Mouse (Mus musculus) adrenal gland, adult 2 months (tissue): ENCODE data around the gene Hs3st2. TPM values are rescaled to one million over a fixed set of nuclear protein-coding genes. Genes with fewer than 3 reads are reported as not detected.

Experiments used
- DNase-seq: peaks from one replicate; pipeline ENCODE4 v3.0.0; 2021
- polyA plus RNA-seq: library from polyadenylated mRNA; depleted of rRNA; stranded (reverse); fragments of >200 nt; gene quantifications from 2 replicates; pipeline ENCODE4 v1.2.3, GENCODE M21; 2012
- total RNA-seq, 2 experiments: library from RNA; stranded (reverse); gene quantifications; 2 replicates each; pipeline ENCODE4 v1.2.3; 2021

The Hs3st2 gene
- total and polyA plus RNA-seq, 3 experiments: 1.1 to 4.9 (median 2.8) TPM

DNA sequence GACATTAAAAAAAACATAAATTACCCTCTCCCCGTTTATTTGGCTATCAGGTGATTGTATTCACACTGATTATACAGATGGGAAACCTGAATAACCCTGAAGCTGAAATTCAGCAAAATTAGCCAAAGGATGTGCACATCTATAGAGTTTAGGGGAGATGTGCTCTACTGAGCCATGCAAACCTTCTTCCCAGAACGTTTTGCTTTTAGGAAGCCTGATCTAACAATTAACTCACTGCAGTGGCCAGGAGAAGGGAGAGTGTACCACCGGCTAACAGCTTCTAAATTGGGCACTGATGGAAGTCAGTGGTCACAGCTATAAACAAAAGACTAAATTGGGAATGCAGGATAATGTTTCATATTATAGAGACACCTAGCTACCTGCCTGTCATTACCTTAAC is 66.4 kb downstream of the Hs3st2 start:
- DNase-seq: no peak

DNA sequence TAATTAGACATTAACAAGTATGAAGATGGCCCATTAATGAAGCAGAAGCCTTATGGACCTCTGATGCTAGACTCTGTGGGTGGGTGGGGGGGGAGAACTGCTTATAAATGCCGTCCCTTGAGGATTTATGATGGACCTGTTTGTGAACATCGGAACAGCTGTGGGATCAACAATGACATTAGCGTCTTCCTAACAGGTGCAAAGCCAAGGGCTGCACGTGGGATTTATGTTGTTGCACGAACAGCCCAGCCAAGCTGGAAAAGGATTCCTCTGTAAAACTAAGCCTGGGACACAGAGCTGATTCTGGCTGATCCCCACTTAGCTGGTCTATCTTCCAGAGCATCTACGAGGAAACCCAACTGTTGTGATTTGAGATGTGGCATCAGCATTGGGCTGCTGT is 69.0 kb downstream of the Hs3st2 start:
- no peak for DNase-seq

DNA sequence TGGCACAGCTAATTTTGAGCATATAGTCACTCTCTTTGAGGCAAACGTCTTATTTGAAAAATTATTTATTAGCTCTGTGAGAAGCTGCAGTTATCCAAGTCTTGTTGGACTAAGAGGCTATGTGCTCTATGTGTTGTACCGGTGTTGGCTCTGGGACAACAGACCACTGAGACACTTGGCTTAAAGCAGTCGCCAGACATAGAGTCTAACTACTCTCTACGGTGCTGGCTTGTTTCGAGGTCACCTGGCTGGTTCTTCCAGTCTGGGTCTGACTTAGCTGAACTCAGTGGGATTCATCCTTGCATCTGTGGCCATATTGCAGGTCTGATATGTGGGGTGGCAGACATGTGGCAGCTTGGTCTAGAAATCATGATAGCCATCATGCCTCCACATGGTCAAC is 72.8 kb downstream of the Hs3st2 start:
- DNase-seq: no peak

DNA sequence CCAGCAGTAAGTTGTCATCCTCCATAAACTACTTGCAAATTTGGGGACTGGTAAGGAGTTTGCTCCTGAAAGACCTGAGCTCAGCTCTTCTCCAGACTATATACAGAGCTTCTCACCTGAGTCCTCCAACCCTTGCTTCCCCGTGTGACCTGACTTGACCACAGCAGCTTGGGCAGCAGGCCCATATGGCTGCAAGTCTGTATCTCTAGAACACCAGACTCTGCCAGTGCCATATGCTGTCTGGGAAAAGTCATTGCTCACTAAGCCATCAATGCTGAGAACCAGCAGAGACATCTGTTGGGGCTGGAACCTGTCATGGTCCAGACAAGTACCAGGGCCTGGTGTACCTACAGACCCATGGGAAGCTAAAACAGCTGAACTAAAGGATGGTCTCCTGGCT is 73.5 kb downstream of the Hs3st2 start:
- DNase-seq: no peak

DNA sequence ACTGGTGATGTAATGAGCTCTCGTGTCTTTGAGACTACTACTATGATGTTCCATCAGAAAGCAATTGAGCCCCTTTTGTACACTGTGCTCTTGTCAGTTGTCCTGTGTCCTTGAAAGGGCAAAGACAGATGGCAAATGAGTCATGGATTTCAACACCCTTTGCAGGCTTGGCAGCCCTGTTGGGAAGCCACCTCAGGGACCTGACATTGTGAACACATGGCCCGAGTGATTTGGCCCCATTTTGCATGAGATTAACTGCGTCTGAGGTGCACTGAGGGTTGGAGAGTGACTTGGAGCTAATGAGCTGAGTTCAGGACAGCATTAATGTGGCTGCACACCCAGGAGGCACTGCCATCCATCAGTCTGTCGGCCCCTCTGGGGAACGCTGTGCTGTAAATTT is 74.7 kb downstream of the Hs3st2 start:
- DNase-seq: peak; percentile 16

DNA sequence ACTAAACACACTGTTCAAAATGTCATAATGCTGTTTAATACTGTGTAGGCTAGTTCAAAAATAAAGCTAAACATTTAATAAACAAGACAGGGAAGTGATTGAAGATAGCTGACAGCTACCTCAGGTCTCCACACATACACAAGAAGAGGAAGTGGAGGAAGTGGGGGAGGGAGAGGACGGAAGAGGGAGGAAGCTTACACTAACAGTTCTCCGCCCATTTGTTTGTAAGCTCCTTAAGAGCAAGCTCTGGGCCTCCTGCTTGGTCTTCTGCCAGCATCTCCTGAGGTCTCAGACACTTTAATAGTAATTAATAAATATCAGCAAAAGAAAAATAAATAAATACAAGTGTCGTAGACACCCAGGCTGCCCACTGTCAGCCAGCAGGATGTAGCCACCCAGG is 77.8 kb downstream of the Hs3st2 start:
- peak; percentile 13 for DNase-seq

DNA sequence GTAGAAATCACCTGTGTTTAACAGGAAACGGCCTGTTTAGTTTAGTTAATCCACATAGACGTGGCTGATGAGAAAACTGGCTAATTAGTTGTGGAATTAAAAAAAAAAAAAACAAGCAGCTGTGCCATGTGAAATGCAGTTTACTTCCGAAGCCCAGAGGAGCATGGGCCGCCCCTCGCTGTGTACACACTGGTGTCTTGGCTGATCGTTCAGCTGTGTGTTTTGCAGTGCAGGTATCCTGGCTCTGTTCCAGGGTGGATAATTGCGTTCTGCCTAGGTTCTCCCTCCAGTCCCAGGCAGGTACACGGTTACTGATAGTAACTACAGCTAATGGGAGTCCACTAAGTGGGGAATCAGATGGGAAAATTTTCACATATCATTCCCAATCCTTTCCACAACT is 86.6 kb downstream of the Hs3st2 start:
- no peak for DNase-seq

DNA sequence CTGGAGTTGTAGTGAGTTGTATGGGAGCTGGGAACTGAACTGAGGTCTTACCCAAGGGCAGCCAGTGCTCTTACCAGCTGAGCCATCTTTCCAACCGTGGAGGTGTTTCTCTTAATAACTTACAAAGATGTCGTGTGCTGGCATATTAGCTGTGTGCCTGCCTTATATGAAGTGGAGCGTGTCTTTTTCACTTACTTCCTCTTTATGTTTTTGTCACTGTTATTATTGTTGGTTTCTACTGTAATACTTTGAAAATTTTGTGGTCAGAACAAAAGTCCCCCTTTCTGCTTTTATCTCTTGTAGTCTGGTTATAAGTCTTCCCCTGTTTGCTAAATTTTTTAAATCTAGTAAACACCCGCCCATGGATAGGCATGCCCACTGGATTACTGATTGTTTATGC is 88.4 kb downstream of the Hs3st2 start:
- no peak for DNase-seq

DNA sequence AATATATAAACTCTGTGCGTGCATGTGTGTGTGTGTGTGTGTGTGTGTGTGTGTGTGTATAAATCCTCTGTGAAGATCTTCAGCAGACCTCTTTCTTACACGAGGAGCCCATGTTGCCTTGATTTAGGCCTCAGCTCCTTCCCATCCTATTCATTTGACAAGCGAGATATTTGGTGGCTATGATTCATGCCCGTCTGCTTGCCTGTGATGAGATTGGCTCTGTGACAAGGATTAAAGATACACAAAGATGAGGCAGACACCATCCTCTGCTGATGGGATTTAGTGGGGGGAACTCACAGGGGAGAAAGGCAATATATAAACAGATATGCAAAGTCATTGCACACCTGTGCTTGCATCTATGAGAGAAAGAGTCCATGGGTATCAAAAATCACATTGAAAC is 92.9 kb downstream of the Hs3st2 start:
- no peak for DNase-seq

DNA sequence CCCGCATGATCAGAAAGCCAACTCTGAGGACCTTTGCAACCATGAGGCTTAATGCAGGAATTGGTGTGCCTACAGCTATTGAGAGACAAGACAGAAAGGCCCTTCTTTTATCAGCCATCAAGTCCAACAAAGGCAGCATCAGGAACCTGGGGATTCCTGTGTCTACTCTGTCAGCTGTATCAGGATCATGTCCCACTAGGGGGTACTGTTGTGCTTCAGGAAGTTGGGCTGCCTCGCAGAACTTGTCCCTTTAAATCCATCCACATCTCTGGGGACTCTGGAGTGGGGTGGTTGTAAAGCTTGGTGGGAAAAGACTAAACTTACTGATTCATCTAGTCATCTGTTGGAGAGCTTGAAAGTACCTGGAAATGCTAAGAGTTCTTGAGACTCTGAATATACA is 93.6 kb downstream of the Hs3st2 start:
- DNase-seq: no peak

DNA sequence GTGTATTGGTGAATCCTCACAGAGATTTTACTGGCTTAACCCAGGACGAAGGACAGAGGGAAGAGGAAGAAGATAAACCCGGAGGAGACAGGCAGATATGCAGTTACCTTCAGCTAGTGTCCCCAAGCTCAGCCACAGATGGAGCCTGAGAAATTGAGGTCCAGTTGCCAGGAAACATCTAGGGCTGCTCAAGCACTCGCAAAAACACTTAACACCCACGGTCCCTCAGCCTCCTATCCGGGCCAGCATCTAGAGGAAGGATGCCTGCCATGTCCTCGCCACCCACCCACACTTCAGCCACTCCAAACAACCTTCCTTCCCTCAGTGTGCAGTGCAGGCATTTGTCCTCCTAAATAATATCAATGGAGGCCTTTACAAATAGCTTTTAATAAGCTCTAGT is 95.6 kb downstream of the Hs3st2 start:
- no peak for DNase-seq

DNA sequence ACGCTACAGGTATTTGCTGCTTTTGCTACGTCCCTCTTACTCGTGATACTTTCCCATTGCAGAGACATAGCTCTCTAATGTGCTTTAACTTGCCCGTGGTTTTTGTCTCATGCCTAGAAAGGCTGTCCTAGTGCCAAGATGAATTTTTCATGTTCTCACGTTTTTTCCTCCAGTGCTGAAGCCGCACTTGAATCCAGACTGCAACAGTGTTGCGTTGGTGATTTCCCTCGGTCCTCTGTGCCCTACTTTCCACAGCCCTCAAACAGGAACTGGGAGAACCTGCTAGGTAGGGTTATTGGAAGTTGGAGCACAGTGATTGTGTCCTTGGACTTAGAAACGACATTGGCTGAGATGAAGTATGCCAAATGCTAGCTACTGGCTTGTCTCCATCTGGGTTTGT is 97.7 kb downstream of the Hs3st2 start:
- no peak for DNase-seq

DNA sequence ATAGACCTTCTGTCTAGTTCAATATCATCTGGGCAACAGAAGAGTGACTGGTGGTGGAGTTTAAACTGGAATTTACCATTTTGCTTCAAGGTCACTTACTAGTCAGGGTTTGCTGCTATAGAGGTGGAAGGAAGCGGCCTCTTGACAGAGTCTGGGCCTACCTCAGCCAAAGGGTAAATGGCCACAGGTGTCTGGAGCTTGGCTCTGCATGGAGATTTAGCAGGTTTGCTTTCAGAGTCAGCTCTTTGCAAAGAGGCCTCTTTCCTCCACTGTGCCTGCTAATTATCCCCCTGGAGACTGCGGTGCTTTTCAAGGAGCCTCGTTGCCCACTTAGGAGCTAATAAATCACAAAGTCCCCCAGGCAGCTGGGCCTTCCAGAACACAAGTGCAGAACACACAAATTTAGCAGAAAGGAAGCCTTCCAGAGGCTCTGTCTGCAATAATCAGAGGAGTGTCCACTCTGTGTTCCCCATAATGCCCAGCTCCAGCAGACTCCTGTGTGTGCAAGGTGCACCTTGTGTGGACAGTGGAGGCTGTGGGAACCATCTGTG is 99.9 kb downstream of the Hs3st2 start:
- DNase-seq: no peak

DNA sequence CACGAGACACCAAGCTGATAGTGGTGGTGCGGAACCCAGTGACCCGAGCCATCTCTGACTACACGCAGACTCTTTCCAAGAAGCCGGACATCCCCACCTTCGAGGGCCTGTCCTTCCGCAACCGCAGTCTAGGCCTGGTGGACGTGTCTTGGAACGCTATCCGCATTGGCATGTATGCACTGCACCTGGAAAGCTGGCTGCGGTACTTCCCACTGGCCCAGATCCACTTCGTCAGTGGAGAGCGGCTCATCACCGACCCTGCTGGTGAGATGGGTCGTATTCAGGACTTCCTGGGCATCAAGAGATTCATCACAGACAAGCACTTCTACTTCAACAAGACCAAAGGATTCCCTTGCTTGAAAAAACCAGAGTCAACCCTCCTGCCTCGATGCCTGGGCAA is 108.9 kb downstream of the Hs3st2 start:
- no peak for DNase-seq

DNA sequence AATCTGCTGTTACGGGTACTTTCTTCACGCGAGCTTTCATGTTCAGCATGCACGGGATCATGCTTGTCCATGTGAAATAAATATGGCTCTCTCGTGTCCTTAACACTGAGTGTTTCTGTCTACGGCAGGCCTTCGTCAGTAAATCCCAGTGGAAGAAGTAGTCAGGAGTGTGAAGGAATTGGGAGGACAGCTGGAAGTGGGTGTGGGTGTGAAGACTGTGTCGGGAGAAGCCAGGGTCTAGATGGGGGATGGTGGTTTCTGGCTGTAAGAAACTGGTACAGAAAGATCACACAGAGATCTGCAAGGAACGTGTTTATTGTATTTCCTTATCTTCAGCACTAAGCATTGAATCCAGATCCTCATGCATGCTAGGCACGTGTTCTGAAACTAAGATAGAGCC is 110.0 kb downstream of the Hs3st2 start:
- no peak for DNase-seq

DNA sequence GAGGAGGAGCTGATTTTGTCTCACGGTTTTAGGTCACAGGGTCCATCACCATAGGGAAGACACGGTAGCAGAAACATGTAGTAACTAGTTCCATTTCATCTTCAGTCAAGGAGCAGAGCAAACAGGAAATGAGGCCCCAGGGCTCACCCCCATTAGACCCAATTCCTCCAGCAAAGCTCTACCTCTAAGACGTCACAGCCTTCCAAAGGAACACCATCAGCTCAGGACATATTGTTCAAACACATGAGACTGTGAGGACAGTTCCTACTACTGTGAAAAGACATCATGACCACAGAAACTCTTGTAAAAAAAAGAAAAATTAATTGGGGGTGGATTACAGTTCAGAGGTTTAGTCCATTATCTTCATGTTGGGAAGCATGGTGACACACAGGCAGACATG is 125.1 kb downstream of the Hs3st2 start:
- no peak for DNase-seq

DNA sequence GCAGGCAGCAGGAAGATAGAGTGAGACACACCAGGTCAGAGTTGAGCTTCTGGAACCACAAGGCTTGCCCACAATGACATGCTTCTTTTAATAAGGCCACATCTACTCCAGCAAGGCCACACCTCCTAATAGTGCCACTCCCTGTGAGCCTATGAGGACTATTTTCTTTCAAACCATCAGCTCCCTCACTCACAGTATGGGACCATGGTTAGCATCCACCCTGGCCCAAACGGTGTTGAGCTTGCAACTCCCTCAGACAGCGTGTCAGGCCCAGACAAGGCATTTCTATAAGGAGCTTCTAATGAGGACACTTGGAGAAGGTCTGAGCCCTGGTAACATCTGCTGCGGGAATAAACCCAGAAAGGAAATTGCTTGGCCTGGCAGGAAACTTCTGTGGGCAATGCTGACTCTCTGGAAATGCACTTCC is 125.5 kb downstream of the Hs3st2 start:
- no peak for DNase-seq

DNA sequence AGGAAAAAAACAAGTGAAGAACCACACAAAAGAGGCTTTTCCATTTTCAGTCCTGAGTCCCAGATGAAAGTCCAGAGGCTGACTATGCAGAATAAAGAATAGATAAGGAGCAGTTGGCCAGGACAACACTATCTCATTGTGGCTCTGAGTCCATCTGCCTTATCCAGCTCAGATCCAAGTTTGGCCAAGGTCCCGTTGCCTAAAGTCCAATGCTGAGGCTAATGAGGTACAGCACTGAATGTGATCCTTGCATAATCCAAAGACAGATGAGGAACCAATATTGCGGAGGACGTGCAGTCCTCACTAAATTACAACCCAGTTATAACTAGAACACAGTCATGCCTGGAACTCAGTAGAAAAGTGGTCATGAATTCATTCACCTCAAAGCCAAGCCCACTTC is 130.5 kb downstream of the Hs3st2 start:
- DNase-seq: no peak

DNA sequence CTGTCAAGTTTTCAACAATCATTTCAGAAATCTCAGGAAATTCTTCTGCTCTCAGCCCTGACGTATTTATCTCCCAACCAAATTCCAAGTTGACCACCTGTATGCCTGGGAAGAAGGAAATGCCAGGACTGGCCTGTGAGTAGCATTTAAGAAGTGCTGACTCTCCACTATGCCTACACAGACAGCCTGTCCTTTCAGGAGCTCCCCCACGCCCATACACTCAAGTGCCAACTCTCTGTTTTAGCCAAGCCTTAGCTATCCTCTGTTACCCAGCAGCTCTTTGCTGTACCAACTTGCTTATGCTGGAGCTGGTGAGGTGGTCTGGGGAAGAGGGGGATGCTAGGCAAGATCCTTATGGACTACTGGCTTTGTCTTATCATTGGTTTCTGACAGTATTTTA is 137.4 kb downstream of the Hs3st2 start:
- no peak for DNase-seq

DNA sequence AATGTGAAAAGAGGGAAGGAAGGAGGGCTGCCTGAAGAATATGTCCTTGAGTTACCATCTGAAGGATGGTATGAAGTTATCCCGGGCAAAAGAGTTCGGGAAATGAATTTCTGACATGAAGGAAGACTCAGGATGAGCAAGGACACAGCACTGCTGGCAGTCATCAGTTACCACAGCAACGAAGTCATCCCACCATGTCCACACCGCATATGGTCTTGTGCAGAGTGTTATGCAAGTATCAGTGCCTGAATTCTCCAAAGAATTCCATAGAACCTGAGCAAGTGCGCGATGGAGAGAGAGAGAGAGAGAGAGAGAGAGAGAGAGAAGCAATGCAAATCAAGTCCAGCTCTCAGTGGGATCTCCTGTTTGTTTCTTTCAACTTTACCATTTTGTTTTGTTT is 142.0 kb downstream of the Hs3st2 start:
- DNase-seq: no peak

DNA sequence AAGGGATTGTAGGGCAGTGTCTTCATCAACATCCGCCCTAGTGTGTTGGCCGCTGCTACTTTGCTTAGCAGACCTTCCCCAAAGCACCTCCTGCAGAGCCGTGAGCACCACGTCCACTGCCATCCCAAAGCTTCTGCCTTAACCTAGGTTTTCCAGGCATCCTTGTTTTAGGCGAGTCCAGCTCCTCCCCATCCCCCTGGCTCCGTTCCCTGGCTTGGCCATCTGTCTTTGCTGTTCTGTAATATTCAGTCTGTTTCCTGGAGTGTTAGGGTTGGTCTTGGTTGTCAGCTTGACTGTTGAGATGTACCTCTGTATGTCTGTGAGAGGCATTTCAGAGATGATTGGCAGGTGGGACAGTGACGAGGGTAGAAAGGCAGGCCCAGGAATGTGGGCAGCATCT is 142.7 kb downstream of the Hs3st2 start:
- DNase-seq: no peak

DNA sequence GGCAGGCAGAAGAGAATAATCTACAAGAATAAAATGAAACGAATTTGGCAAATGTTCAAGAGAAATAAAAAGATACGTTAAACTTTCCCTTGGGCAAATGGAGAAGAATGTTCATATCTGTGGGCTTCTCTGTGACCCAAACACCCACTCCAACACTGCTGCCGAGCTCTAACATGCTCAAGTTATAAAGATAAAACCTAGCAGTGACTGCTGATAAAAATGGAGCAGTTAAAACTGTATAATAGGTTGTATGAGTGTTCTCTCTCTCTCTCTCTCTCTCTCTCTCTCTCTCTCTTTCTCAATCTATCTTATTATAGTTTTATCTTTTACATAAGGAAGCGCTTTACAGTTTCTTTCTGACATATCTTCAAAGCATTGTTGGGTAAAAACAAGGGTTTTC is 144.3 kb downstream of the Hs3st2 start:
- DNase-seq: no peak

DNA sequence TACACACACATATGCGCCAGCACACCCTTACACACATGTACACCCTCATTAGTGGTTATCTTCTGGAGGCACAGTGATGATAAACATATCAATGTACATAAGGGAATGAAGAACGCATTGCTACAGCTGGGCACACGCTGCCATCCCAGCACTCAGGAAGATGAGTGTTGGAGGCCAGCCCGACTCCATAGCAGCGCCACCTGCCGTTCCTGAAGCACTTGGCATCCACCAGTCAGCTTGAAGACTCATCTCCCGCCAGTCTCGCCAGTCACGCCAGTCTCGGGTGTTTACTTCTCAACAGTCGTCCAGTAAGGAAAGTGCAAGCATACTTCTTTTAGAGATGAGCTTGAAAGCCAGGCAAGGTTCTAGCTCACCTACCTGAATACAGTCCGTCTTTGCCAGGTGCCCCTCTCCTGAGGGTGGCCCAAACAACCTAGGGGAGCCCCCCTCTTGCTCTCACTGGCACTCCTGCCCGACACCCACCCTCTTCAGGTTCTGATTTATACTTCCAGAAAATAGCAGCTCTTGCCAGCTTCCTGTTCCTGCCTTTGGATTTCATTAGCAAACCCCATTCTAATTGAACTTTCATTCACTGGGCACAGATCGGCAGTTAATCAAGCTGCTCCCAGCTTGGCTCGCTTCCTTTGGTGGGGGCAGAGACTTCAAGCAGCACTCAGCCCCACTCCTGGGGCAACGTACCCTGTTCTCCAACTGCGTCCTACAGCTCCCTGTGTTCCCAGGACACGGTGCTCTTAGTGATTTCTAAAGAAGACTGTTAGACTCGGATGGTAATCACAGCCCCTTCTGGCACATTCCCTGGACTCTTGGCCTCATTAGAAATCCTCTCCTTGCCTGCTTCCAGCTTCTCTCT is 148.0 kb downstream of the Hs3st2 start:
- peak; percentile 31 for DNase-seq

DNA sequence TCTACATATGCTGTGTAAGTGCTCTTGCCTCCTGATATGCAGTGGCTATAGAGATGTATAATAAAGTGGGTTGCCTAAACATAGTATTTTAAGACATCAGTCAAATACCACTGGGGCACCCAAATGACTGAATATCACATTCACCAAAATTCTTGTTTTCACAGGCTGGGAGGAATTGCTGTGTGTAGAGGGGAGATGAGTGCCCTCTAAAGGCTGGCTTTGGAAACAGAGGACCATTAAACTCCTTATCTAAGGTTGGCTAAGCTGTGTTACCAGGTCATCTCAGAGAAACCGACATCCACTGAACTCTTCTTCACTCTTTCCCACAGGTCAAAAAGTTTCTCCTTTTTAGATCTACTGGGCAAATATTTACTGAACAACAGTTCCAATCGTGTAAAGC is 150.8 kb downstream of the Hs3st2 start:
- no peak for DNase-seq
